Mouse (Mus musculus): ENCODE data around the gene Cdc14a.
A peak's percentile ranks its signal among the peaks of the same experiment; 100 is the strongest.

Cdc14a gene

GRCm38 (mm10) chr3:116327001-116327615, 96.7 kb downstream of the Cdc14a start:
- peak; percentile 91 to 92 for DNase-seq

GRCm38 (mm10) chr3:116325501-116325900, 98.3 kb downstream of the Cdc14a start:
- no peak for DNase-seq

- DNase-seq: no peak
Observed at GRCm38 (mm10) chr3:116319696-116320095, 104.1 kb downstream of the Cdc14a start.

GRCm38 (mm10) chr3:116311838-116312237, 112.0 kb downstream of the Cdc14a start:
- no peak for DNase-seq

- DNase-seq: no peak
Observed at GRCm38 (mm10) chr3:116311173-116311572, 112.7 kb downstream of the Cdc14a start.

GRCm38 (mm10) chr3:116310672-116311071, 113.2 kb downstream of the Cdc14a start:
- no peak for DNase-seq

GRCm38 (mm10) chr3:116310033-116310432, 113.8 kb downstream of the Cdc14a start:
- no peak for DNase-seq

- no peak for DNase-seq
Observed at GRCm38 (mm10) chr3:116304800-116305753, 118.8 kb downstream of the Cdc14a start.

GRCm38 (mm10) chr3:116302581-116302980, 121.3 kb downstream of the Cdc14a start:
- no peak for DNase-seq

- no peak for DNase-seq
Observed at GRCm38 (mm10) chr3:116301754-116302153, 122.1 kb downstream of the Cdc14a start.

- DNase-seq: peak; percentile 11 to 24
Observed at GRCm38 (mm10) chr3:116298727-116299126, 125.1 kb downstream of the Cdc14a start.

- peak; percentile 9 to 21 for DNase-seq
Observed at GRCm38 (mm10) chr3:116298003-116298402, 125.8 kb downstream of the Cdc14a start.

- DNase-seq: no peak
Observed at GRCm38 (mm10) chr3:116297170-116297569, 126.7 kb downstream of the Cdc14a start.

- no peak for DNase-seq
Observed at GRCm38 (mm10) chr3:116290041-116290815, 133.6 kb downstream of the Cdc14a start.

GRCm38 (mm10) chr3:116288833-116289232, 135.0 kb downstream of the Cdc14a start:
- peak; percentile 22 to 36 for DNase-seq

GRCm38 (mm10) chr3:116284735-116285134, 139.1 kb downstream of the Cdc14a start:
- DNase-seq: no peak

- no peak for DNase-seq
Observed at GRCm38 (mm10) chr3:116283996-116284395, 139.8 kb downstream of the Cdc14a start.

- peak; percentile 8 to 11 for DNase-seq
Observed at GRCm38 (mm10) chr3:116281663-116282062, 142.2 kb downstream of the Cdc14a start.

GRCm38 (mm10) chr3:116277146-116277545, 146.7 kb downstream of the Cdc14a start:
- DNase-seq: no peak

GRCm38 (mm10) chr3:116271679-116272078, 152.2 kb downstream of the Cdc14a start:
- DNase-seq: no peak

- no peak for DNase-seq
Observed at GRCm38 (mm10) chr3:116267036-116267654, 156.7 kb downstream of the Cdc14a start.

- no peak for DNase-seq
Observed at GRCm38 (mm10) chr3:116266360-116266759, 157.5 kb downstream of the Cdc14a start.

GRCm38 (mm10) chr3:116263977-116264376, 159.9 kb downstream of the Cdc14a start:
- DNase-seq: no peak

Measured in kidney, postnatal 4 days (tissue).